Mouse (Mus musculus): ENCODE data around the gene Ccnd3. TPM values are rescaled to one million over a fixed set of nuclear protein-coding genes. Genes with fewer than 3 reads are reported as not detected.

Gene Ccnd3
- polyA plus RNA-seq, 2 experiments = 195 to 379 TPM

DNA sequence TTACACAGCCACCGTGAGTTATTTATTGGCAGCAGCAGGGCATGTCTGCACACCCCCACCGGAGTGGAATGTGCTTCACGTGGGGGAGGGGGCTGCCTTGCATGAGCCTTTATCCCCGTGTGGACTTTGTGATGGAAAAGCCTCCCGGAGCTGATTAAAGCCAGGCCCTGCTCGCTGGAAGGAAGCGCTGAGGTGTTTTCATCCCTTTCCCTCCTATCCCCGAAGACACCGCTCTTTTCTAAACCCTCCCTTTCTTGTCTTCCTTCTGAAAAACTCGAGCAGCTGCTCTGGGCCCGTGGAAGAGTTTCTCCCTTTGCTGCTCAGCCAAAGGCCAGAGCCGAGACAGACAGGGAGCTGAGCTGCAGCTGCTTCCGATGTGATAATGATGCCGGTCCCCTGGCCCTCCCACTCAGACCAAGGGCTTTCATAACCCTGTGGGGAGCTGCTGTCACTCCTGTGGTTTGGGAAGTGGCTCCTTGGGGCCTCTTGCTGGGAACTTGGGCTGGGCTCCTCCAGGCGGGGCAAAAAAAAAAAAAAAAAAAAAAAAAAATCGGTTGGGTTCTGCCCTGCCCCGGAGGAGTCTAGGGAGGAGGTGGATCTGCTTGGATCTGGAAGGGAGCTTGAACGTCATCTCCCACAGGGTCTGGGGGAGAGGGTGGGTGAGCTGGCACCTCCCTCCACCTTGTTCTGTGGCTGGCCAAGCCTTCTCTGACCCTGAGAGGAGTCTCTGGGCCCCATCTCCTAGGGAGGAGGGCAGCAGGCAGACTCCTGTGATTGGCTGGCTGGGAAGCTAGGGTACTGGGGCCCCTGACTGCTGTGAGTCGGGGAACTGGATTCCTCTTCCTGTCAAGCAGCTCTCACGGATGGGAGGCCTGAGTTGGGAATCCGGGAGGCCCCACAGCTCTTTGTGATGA lies 90.7 kb downstream of the Ccnd3 start:
- Histone ChIP-seq H3K9me3 (ENCODE audit: control insufficient read depth, low read length) (no peaks in the 10 kb centered on the region), H3K9ac (replicated peaks) (peak overlapping the region; percentile 98), H3K27ac (peak overlapping the region; percentile 93), H3K27me3 (ENCODE audit: control insufficient read depth, insufficient read depth, low read length) (no peaks in the 10 kb centered on the region), H3K4me2 (ENCODE audit: low read depth) (peak overlapping the region; percentile 92), H3K4me1 (replicated peaks; ENCODE audit: control insufficient read depth in 2 of 2, insufficient read depth in 2 of 2, low read length in 1 of 2) (peaks cover 48 to 65% of the 10 kb centered on the region in 2 experiments), H3K36me3 (replicated peaks; ENCODE audit: control insufficient read depth, insufficient read depth, low read depth) (peaks cover 45% of the 10 kb centered on the region), H3K4me3 (ENCODE audit: insufficient read depth in 1 of 2, low read depth in 2 of 2, low read length in 2 of 2) (peak overlapping the region; percentile 72 to 93)
- DNase-seq (ENCODE audit: low read depth in 3 of 3, low spot score in 3 of 3) (peak; percentile 83 to 90 (median 84)), ATAC-seq (ENCODE audit: insufficient read depth) (peak; percentile 71)
- 1% methylated on average over 21 of the region's 21 CpGs for WGBS (ENCODE audit: insufficient replicate concordance)
- TF ChIP-seq EP300 (IDR thresholded peaks at IDR 0.05; ENCODE audit: low read depth) (peak; percentile 43), CTCF (IDR thresholded peaks at IDR 0.05; ENCODE audit: low read depth) (no peak)

DNA sequence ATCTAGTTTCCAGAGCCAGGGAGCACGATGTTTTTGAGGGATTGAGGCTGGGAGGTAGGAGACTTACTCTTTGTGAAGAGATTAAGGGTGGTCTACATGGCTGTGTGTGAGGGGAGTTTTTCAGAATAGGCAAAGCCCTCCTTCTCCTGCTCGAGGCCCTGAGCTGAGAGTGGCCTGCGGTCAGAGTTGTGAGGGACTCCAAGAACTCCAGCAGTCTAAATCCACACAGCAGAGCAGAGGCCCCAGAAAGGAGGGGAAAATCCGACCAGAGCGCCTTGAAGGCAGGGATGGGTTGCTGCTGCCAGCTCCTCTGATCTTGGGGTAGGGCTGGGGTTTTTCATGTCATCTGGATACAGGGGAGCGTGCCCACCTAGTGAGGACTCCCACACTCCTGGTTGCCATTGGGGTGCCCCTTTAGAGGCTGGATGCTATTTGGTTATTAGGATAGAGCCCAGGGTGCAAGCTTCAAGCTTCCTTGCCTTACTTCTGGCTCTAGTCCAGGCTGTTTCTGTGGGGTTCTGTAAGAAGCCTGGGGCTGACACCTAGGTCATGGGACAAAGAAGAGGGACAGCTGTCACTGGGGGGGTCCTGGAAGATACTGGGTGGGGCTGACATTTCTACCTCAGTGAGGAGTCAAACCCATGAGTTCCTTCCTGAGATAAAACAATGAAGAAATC lies 91.4 kb downstream of the Ccnd3 start:
- no peaks in the 10 kb centered on the region for H3K9me3 ChIP-seq (ENCODE audit: control insufficient read depth, low read length)
- peak; percentile 6; the same call in 1 of the 2 replicates for TF ChIP-seq EP300 (IDR thresholded peaks at IDR 0.05; ENCODE audit: low read depth)
- TF ChIP-seq CTCF (IDR thresholded peaks at IDR 0.05; ENCODE audit: low read depth) = no peak
- H3K36me3 ChIP-seq (replicated peaks; ENCODE audit: control insufficient read depth, insufficient read depth, low read depth) = peaks cover 53% of the 10 kb centered on the region
- 20% methylated on average over 6 of the region's 6 CpGs for WGBS (ENCODE audit: insufficient replicate concordance)
- H3K9ac ChIP-seq (replicated peaks) = peak overlapping the region; percentile 98
- DNase-seq (ENCODE audit: low read depth in 3 of 3, low spot score in 3 of 3) (no peak), ATAC-seq (ENCODE audit: insufficient read depth) (no peak)
- H3K27me3 ChIP-seq (ENCODE audit: control insufficient read depth, insufficient read depth, low read length) = no peaks in the 10 kb centered on the region
- H3K4me1 ChIP-seq (replicated peaks; ENCODE audit: control insufficient read depth in 2 of 2, insufficient read depth in 2 of 2, low read length in 1 of 2) = peaks cover 43 to 59% of the 10 kb centered on the region in 2 experiments
- H3K4me3 ChIP-seq (ENCODE audit: insufficient read depth in 1 of 2, low read depth in 2 of 2, low read length in 2 of 2) = peak overlapping the region; percentile 72 to 93
- peak overlapping the region; percentile 92 for H3K4me2 ChIP-seq (ENCODE audit: low read depth)
- peak overlapping the region; percentile 93 for H3K27ac ChIP-seq

DNA sequence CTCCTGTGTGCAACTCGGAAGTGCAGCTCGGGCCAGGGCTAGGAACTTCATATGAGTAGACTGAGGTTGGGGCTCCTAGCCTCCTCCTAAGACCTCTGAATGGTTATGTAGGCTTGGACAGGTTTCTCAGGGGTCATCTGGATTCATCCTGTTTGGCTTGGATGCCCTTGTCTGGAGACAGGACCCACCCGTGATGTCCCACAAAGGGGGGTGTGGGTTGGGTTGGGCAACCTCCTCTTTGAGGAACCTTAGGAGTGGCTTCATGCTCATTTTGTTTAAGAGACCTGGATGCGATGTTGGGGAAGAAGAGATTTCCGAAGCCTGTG lies 92.0 kb downstream of the Ccnd3 start:
- peak overlapping the region; percentile 72 to 93 for H3K4me3 ChIP-seq (ENCODE audit: insufficient read depth in 1 of 2, low read depth in 2 of 2, low read length in 2 of 2)
- ATAC-seq (ENCODE audit: insufficient read depth) (no peak), DNase-seq (ENCODE audit: low read depth in 3 of 3, low spot score in 3 of 3) (no peak)
- H3K36me3 ChIP-seq (replicated peaks; ENCODE audit: control insufficient read depth, insufficient read depth, low read depth) = peaks cover 58% of the 10 kb centered on the region
- WGBS (ENCODE audit: insufficient replicate concordance) = 40% methylated on average over 5 of the region's 5 CpGs
- no peaks in the 10 kb centered on the region for H3K9me3 ChIP-seq (ENCODE audit: control insufficient read depth, low read length)
- peaks cover 38 to 54% of the 10 kb centered on the region in 2 experiments for H3K4me1 ChIP-seq (replicated peaks; ENCODE audit: control insufficient read depth in 2 of 2, insufficient read depth in 2 of 2, low read length in 1 of 2)
- H3K9ac ChIP-seq (replicated peaks) = peak overlapping the region; percentile 98
- H3K27ac ChIP-seq = peak overlapping the region; percentile 93
- no peak for TF ChIP-seq CTCF (IDR thresholded peaks at IDR 0.05; ENCODE audit: low read depth)
- TF ChIP-seq EP300 (IDR thresholded peaks at IDR 0.05; ENCODE audit: low read depth) = no peak
- no peaks in the 10 kb centered on the region for H3K27me3 ChIP-seq (ENCODE audit: control insufficient read depth, insufficient read depth, low read length)
- peak overlapping the region; percentile 92 for H3K4me2 ChIP-seq (ENCODE audit: low read depth)

DNA sequence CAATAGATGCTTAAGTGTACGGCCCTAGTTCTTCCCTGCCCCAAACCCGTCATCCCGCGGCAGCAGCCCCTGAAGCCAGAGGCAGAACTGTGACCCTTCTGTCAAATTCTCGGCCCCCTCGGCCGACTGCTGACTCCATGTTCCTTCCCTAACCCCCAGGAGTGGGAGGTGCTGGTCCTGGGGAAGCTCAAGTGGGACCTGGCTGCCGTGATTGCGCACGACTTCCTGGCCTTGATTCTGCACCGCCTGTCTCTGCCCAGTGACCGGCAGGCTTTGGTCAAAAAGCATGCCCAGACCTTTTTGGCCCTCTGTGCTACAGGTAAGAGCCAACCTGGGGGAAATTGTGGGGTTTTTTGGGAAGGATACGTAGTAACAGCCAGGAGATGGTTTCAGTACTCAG lies 92.4 kb downstream of the Ccnd3 start:
- 65% methylated on average over 13 of the region's 13 CpGs for WGBS (ENCODE audit: insufficient replicate concordance)
- peaks cover 34 to 49% of the 10 kb centered on the region in 2 experiments for H3K4me1 ChIP-seq (replicated peaks; ENCODE audit: control insufficient read depth in 2 of 2, insufficient read depth in 2 of 2, low read length in 1 of 2)
- peak overlapping the region; percentile 72 to 93 for H3K4me3 ChIP-seq (ENCODE audit: insufficient read depth in 1 of 2, low read depth in 2 of 2, low read length in 2 of 2)
- TF ChIP-seq EP300 (IDR thresholded peaks at IDR 0.05; ENCODE audit: low read depth) (no peak), CTCF (IDR thresholded peaks at IDR 0.05; ENCODE audit: low read depth) (no peak)
- H3K27ac ChIP-seq = peak overlapping the region; percentile 93
- H3K9ac ChIP-seq (replicated peaks) = peak overlapping the region; percentile 98
- no peak for ATAC-seq (ENCODE audit: insufficient read depth)
- H3K9me3 ChIP-seq (ENCODE audit: control insufficient read depth, low read length) = no peaks in the 10 kb centered on the region
- peak overlapping the region; percentile 92 for H3K4me2 ChIP-seq (ENCODE audit: low read depth)
- H3K27me3 ChIP-seq (ENCODE audit: control insufficient read depth, insufficient read depth, low read length) = no peaks in the 10 kb centered on the region
- no peak for DNase-seq (ENCODE audit: low read depth in 3 of 3, low spot score in 3 of 3)
- H3K36me3 ChIP-seq (replicated peaks; ENCODE audit: control insufficient read depth, insufficient read depth, low read depth) = peaks cover 62% of the 10 kb centered on the region
